Mouse (Mus musculus) hindbrain, embryonic 10.5 days (tissue): ENCODE results near the gene Fbxo2. TPM values are rescaled to one million over a fixed set of nuclear protein-coding genes. Genes with fewer than 3 reads are reported as not detected.

Experiments
- DNase-seq: peaks from one replicate; pipeline ENCODE4 v3.0.0-alpha.2; 2017; ENCODE audit warnings: low spot score
- H3K27ac ChIP-seq: fragments of 300-500 bp; sonication (generic); 2 replicates; pipeline ENCODE4 v1.5.1; 2016; ENCODE audit warnings: mild to moderate bottlenecking, moderate library complexity
- H3K27me3 ChIP-seq: fragments of 300-500 bp; sonication (generic); 2 replicates; pipeline ENCODE4 v1.6.1; 2016; ENCODE audit warnings: mild to moderate bottlenecking; ENCODE audit not compliant: poor library complexity, insufficient read depth, severe bottlenecking
- H3K36me3 ChIP-seq: fragments of 300-500 bp; sonication (generic); 2 replicates; pipeline ENCODE4 v1.6.1; 2016; ENCODE audit warnings: mild to moderate bottlenecking, moderate library complexity
- H3K4me1 ChIP-seq: fragments of 300-500 bp; sonication (generic); replicated peaks from 2 replicates; pipeline ENCODE4 v1.6.1; 2016; ENCODE audit warnings: mild to moderate bottlenecking
- H3K4me3 ChIP-seq: fragments of 300-500 bp; sonication (generic); 2 replicates; pipeline ENCODE4 v1.5.1; 2016; ENCODE audit warnings: mild to moderate bottlenecking, moderate library complexity
- H3K9me3 ChIP-seq: fragments of 300-500 bp; sonication (generic); 2 replicates; pipeline ENCODE4 v1.6.1; 2016; ENCODE audit warnings: mild to moderate bottlenecking, moderate library complexity
- WGBS: fragments of 180-500 bp; shearing (Covaris S2); methylation state at CpG from one replicate; pipeline ENCODE4 v1.1.7; 2016; 5-methylcytosine and 5-hydroxymethylcytosine counted together
- polyA plus RNA-seq: library from polyadenylated mRNA; unstranded; fragments of >200 nt; fragmentation: Nextera tagmentation; extraction: Ambion mirVana; gene quantifications from 2 replicates; pipeline ENCODE4 v1.2.1, GENCODE M21; 2016

Gene Fbxo2
- polyA plus RNA-seq, 1 experiment from 2014 or later: 3.3 TPM

- Histone ChIP-seq H3K9me3 (no peaks in the 10 kb centered on the region), H3K27me3 (peaks cover 54% of the 10 kb centered on the region), H3K27ac (peak overlapping the region; percentile 99; the same call in 1 of the 2 replicates), H3K36me3 (peaks cover 6% of the 10 kb centered on the region), H3K4me1 (peaks cover 74% of the 10 kb centered on the region), H3K4me3 (peak overlapping the region; percentile 81)
- no peak for DNase-seq
- 77% methylated on average over 2 of the region's 2 CpGs for WGBS
These were observed 31.7 kb upstream of the Fbxo2 start for GRCm38 (mm10) chr4:148128672-148129071.

GRCm38 (mm10) chr4:148130133-148130532, 30.3 kb upstream of the Fbxo2 start, which contains the start of gene Mad2l2:
Gene Mad2l2 (plus strand): TSS chr4:148130384.
- 1% methylated on average over 18 of the region's 18 CpGs for WGBS
- H3K4me1 ChIP-seq: peaks cover 64% of the 10 kb centered on the region
- H3K36me3 ChIP-seq: peaks cover 3% of the 10 kb centered on the region; the same call in 1 of the 2 replicates
- peak within 1 kb of the TSS; percentile 81 for H3K4me3 ChIP-seq
- no peak for DNase-seq
- peak within 1 kb of the TSS; percentile 99 for H3K27ac ChIP-seq
- H3K27me3 ChIP-seq: peaks cover 54% of the 10 kb centered on the region
- no peaks in the 10 kb centered on the region for H3K9me3 ChIP-seq

GRCm38 (mm10) chr4:148130561-148131413, 29.6 kb upstream of the Fbxo2 start, which contains the start of gene Draxin:
Gene Draxin (minus strand): TSS chr4:148130698.
- WGBS: under 1% methylated on average over 86 of the region's 87 CpGs
- no peaks in the 10 kb centered on the region for H3K9me3 ChIP-seq
- peak; percentile 82 for DNase-seq
- peaks cover 63% of the 10 kb centered on the region for H3K4me1 ChIP-seq
- H3K36me3 ChIP-seq: peaks cover 3% of the 10 kb centered on the region; the same call in 1 of the 2 replicates
- H3K27me3 ChIP-seq: peaks cover 54% of the 10 kb centered on the region
- peak within 1 kb of the TSS; percentile 99 for H3K27ac ChIP-seq
- peak within 1 kb of the TSS; percentile 81 for H3K4me3 ChIP-seq

DNA sequence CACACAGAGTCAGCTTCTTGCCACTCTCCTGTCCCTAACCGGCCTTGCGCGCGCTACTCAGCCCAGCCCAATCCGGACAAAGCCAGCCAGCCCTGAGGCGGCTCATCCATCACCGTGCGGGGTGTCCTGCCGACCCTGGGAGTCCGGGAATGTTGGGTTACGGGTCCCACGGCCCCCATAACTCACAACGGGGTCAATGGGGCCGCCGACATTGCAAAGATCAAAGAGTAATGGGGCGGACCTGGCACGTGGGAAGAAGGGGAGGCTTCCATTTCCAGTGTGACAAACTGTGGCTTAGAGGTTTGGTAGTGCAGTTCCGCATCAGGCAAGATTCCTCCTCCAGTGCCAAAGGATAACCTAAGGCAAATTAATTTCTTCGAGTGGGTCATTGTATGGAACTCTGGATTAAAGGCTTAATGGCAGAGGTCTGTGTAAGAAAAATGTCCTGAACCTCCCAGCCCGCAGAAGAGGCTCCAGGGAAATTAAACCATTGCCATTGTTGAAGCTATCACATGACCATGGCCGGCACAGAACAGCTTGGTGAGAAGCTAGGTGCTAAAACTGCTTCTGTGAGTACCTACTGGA, 28.8 kb upstream of the Fbxo2 start:
- WGBS: 1% methylated on average over 21 of the region's 21 CpGs
- peaks cover 53% of the 10 kb centered on the region for H3K27me3 ChIP-seq
- peak overlapping the region; percentile 81 for H3K4me3 ChIP-seq

GRCm38 (mm10) chr4:148134988-148135387, 25.4 kb upstream of the Fbxo2 start:
- Histone ChIP-seq H3K27me3 (peaks cover 47% of the 10 kb centered on the region), H3K27ac (no peak overlapping the region), H3K4me1 (peaks cover 41% of the 10 kb centered on the region), H3K9me3 (no peaks in the 10 kb centered on the region), H3K4me3 (no peak overlapping the region), H3K36me3 (no peaks in the 10 kb centered on the region)
- DNase-seq: no peak
- WGBS: 86% methylated on average over 8 of the region's 8 CpGs

More for the DNA sequence above, 28.8 kb upstream of the Fbxo2 start:
- H3K9me3 ChIP-seq: no peaks in the 10 kb centered on the region
- peak; percentile 79 for DNase-seq
- peaks cover 57% of the 10 kb centered on the region for H3K4me1 ChIP-seq
- peak overlapping the region; percentile 99 for H3K27ac ChIP-seq
- H3K36me3 ChIP-seq: peaks cover 3% of the 10 kb centered on the region; the same call in 1 of the 2 replicates

GRCm38 (mm10) chr4:148137503-148137902, 22.9 kb upstream of the Fbxo2 start:
- H3K9me3 ChIP-seq: no peaks in the 10 kb centered on the region
- no peak for DNase-seq
- H3K36me3 ChIP-seq: no peaks in the 10 kb centered on the region
- H3K27ac ChIP-seq: no peak overlapping the region
- WGBS: 68% methylated on average over 8 of the region's 8 CpGs
- peaks cover 23% of the 10 kb centered on the region for H3K4me1 ChIP-seq
- H3K27me3 ChIP-seq: peaks cover 22% of the 10 kb centered on the region
- no peak overlapping the region for H3K4me3 ChIP-seq

- Histone ChIP-seq H3K4me3 (peak overlapping the region; percentile 79), H3K27ac (peak overlapping the region; percentile 90), H3K27me3 (peaks cover 22% of the 10 kb centered on the region), H3K9me3 (no peaks in the 10 kb centered on the region), H3K36me3 (peaks cover 15% of the 10 kb centered on the region), H3K4me1 (peaks cover 26% of the 10 kb centered on the region)
- WGBS: 1% methylated on average over 12 of the region's 12 CpGs
- DNase-seq: no peak
These were observed 20.7 kb upstream of the Fbxo2 start for GRCm38 (mm10) chr4:148139767-148140097.

DNA sequence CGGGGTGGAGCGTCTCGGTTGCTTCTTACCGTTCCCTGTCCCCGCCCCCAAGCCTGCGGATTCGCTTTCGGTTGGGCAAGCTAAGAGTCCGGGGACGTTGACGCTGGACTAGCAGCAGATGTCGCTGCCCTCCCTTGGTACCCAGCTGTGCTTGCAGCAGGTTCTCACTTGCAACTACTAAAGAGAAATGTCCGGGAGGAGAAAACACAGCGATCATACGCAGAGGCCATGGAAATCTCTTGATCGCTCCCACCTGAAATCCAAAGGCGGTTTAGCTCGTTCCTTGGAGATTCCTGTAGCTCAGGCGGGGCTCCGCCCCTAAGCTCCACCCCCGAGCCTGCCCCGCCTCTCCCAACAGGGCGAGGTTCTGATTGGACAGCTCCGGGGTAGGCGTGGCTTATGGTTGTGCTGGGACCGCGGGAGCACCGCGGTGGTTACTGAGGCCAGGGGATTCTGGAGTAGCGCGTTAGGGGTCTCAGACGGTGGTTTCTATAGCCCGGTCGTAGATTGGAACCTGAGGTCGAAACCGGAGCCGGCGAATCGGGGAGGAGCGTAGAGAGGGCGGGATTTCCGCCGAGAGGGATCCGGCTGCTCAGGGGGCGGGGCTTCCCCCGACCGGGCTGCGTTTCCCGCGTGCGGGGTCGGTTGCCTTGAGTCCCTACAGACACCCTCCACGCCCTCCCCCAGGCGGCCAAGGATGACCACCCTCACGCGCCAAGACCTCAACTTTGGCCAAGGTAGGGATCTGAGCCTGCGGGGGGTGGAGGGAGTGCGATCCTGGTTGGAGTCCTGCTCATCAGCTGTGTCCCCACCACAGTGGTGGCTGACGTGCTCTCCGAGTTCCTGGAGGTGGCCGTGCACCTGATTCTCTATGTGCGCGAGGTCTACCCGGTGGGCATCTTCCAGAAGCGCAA, 20.1 kb upstream of the Fbxo2 start:
- Histone ChIP-seq H3K4me1 (peaks cover 26% of the 10 kb centered on the region), H3K4me3 (peak overlapping the region; percentile 79), H3K36me3 (peaks cover 21% of the 10 kb centered on the region), H3K9me3 (no peaks in the 10 kb centered on the region), H3K27me3 (peaks cover 22% of the 10 kb centered on the region), H3K27ac (peak overlapping the region; percentile 90)
- WGBS: under 1% methylated on average over 65 of the region's 65 CpGs
- peak; percentile 97 for DNase-seq

DNA sequence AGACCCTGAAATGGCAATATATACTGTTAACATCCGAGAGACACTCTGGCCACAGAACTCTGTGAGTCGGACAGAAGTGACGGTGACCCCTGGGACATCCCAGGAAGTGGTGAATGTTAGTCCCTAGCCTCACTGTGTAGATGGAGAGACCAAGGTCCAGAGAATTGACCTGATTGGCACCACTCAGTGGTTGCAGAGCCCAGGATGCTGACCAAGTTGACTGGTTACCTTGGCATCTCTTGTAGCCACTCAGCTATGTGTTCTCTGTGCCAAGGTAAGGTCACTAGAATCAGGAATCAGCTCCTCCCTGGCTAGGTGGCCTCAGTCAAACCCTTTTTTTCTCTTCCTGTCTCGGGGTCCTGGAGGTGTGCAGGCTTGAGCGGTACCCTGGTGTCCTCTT, 16.7 kb upstream of the Fbxo2 start:
- Histone ChIP-seq H3K4me3 (no peak overlapping the region), H3K27ac (no peak overlapping the region), H3K36me3 (peaks cover 55% of the 10 kb centered on the region), H3K27me3 (peaks cover 5% of the 10 kb centered on the region), H3K4me1 (peaks cover 22% of the 10 kb centered on the region; the same call in 1 of the 2 replicates), H3K9me3 (no peaks in the 10 kb centered on the region)
- no peak for DNase-seq
- WGBS: 86% methylated on average over 5 of the region's 5 CpGs

DNA sequence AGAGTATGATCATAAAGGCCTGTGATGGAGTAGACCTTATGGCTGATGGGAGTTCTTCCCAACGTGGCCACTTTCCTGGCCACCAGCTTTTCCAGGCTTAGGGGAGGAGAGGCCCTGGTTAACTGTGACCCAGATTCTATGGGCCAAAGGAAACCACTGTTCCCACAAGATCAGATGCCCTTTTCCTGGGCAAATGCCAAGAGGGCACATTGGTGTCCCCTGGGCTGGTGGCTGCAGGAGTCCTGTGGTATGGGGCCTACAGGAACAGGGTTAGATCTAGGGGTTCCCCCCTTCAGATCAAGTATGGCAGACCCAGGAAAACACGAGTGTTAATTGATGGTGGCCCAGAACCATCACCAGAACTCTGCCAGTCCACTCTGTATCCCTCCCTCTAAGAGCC, 12.7 kb upstream of the Fbxo2 start:
- Histone ChIP-seq H3K4me1 (peaks cover 37% of the 10 kb centered on the region), H3K27me3 (no peaks in the 10 kb centered on the region), H3K4me3 (no peak overlapping the region), H3K36me3 (peaks cover 65% of the 10 kb centered on the region), H3K27ac (no peak overlapping the region), H3K9me3 (no peaks in the 10 kb centered on the region)
- DNase-seq: no peak
- 88% methylated on average over 2 of the region's 2 CpGs for WGBS

DNA sequence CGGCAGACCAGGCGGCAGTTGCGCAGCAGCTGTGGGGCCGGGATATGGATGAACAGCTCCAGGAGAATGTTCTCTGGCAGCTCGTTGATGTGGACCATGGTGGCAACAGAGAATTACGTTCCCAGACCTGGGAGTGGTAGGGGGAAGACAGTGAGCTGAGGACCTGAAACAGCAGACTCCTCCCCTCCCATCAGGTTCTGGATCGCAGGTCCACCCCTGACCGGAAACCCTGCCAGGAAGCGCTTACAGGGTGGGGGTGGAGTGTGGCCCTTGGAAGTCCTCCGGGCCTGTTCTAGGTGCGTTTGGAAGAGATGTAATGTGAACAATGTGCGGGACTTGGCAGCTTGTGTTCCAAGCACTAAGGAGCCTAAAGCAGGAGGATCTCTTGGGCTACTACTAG, 10.9 kb upstream of the Fbxo2 start:
- Histone ChIP-seq H3K36me3 (peaks cover 70% of the 10 kb centered on the region), H3K4me3 (no peak overlapping the region), H3K27me3 (no peaks in the 10 kb centered on the region), H3K4me1 (peaks cover 36% of the 10 kb centered on the region), H3K27ac (peak overlapping the region; percentile 45; the same call in 1 of the 2 replicates), H3K9me3 (no peaks in the 10 kb centered on the region)
- WGBS: 67% methylated on average over 12 of the region's 12 CpGs
- DNase-seq: no peak

DNA sequence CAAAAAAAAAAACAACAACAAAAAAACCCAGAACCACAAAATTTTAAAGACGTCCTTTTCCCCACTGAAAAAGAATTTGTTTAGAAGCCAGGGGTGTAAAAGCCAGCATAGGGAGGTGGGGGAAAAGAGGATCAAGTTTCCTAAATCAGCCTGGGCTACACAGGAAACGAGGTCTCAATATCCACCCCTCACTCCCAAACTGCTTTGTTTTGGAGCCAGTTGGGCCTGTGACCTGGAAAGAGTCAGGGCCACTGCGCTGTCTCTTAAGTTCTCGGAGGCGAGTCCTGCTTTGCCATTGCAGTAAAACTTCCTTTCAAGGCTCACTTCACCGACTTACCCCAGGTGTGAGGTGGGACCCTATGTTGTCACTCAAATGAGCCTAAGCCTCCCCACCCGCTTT, 10.2 kb upstream of the Fbxo2 start:
- H3K36me3 ChIP-seq: peaks cover 70% of the 10 kb centered on the region
- 46% methylated on average over 7 of the region's 7 CpGs for WGBS
- no peaks in the 10 kb centered on the region for H3K27me3 ChIP-seq
- no peak for DNase-seq
- no peak overlapping the region for H3K4me3 ChIP-seq
- peak overlapping the region; percentile 29; the same call in 1 of the 2 replicates for H3K27ac ChIP-seq
- H3K4me1 ChIP-seq: peaks cover 36% of the 10 kb centered on the region
- H3K9me3 ChIP-seq: no peaks in the 10 kb centered on the region
